In genomic region chr11:44377879-44378278, GRCm38 (mm10) we compare ENCODE assay signal across 31 mouse cellular contexts. TPM values are rescaled to one million over a fixed set of nuclear protein-coding genes. Genes with fewer than 3 reads are reported as not detected.
"Had no signal": no experiment of that assay in that cellular context is flagged by ENCODE, and none has a peak within 500 bp of the region (broad histone marks: within the 10 kb centered on the region; RNA-seq: fewer than 3 reads in every experiment).

No protein-coding gene starts in this region.

- H3K27ac ChIP-seq: kidney, postnatal 0 days; limb, embryonic 10.5 days; limb, embryonic 13.5 days; liver, embryonic 14.5 days; midbrain, embryonic 10.5 days; midbrain, embryonic 13.5 days; neural tube, embryonic 13.5 days had no signal

- H3K9me3 ChIP-seq: limb, embryonic 10.5 days; limb, embryonic 13.5 days; megakaryocyte, embryonic 14.5 days; midbrain, embryonic 10.5 days; midbrain, embryonic 13.5 days; neural tube, embryonic 13.5 days had no signal

- DNase-seq: kidney, adult 2 months; kidney, postnatal 25 days; liver; liver, postnatal 0 days; lung, embryonic 14.5 days; lung, postnatal 4 days; retina, postnatal 1 day; right cerebral cortex, postnatal 25 days; spleen, adult 18-20 months; thymus, adult 18-20 months; thymus, postnatal 36 days had no signal

- H3K4me3 ChIP-seq: limb, embryonic 10.5 days; limb, embryonic 13.5 days; megakaryocyte, embryonic 14.5 days; midbrain, embryonic 10.5 days; midbrain, embryonic 13.5 days; myocyte; neural tube, embryonic 13.5 days had no signal

- H3K9ac ChIP-seq: limb, embryonic 13.5 days; liver, embryonic 14.5 days; liver, postnatal 0 days; lung, embryonic 14.5 days; midbrain, embryonic 13.5 days; neural tube, embryonic 13.5 days had no signal

- H3K4me2 ChIP-seq: limb, embryonic 13.5 days; lung, embryonic 14.5 days; midbrain, embryonic 13.5 days; neural tube, embryonic 13.5 days had no signal

- H3K36me3 ChIP-seq: limb, embryonic 10.5 days; limb, embryonic 13.5 days; midbrain, embryonic 10.5 days; midbrain, embryonic 13.5 days; neural tube, embryonic 13.5 days had no signal

- ATAC-seq: intestine, postnatal 0 days; liver, postnatal 0 days; lung, postnatal 0 days; midbrain, embryonic 13.5 days; midbrain, embryonic 16.5 days had no signal

- H3K27me3 ChIP-seq: limb, embryonic 13.5 days; megakaryocyte, embryonic 14.5 days; midbrain, embryonic 13.5 days; neural tube, embryonic 13.5 days had no signal

- H3K4me1 ChIP-seq: limb, embryonic 10.5 days; limb, embryonic 13.5 days; megakaryocyte, embryonic 14.5 days; midbrain, embryonic 10.5 days; midbrain, embryonic 13.5 days; neural tube, embryonic 13.5 days had no signal

RNA-seq across cellular contexts. Expression of gene Il12b, which starts 22.0 kb away (rescaled TPM):
- total RNA-seq: layer of hippocampus, adult 8-10 months; layer of hippocampus, postnatal 14 days; left cerebral cortex, postnatal 25 days; monocyte, adult 5-6 weeks; neutrophil, adult 5-6 weeks had no signal
- polyA plus RNA-seq: intestine, postnatal 0 days; kidney, embryonic 14.5 days; limb, embryonic 10.5 days; liver, postnatal 0 days; lung, embryonic 14.5 days; midbrain, embryonic 10.5 days; midbrain, embryonic 13.5 days; midbrain, embryonic 16.5 days; myocyte; neural tube, embryonic 13.5 days; stomach, embryonic 16.5 days; testis, adult 2 months had no signal
